Mouse (Mus musculus) embryonic facial prominence, embryonic 13.5 days (tissue): Measurements from ENCODE around the gene Clic6. TPM values are rescaled to one million over a fixed set of nuclear protein-coding genes. Genes with fewer than 3 reads are reported as not detected.

Source experiments
- ATAC-seq: fragments of 200-750 bp; cut with Nextera tagmentation; 2 replicates; pipeline ENCODE4 v1.8.0; 2017; ENCODE audit warnings: low read depth; ENCODE audit not compliant: insufficient number of reproducible peaks, insufficient read depth, low FRiP score, low TSS enrichment
- H3K27ac ChIP-seq: fragments of 300-500 bp; sonication (generic); 2 replicates; pipeline ENCODE4 v1.5.1; 2015; ENCODE audit warnings: moderate library complexity, mild to moderate bottlenecking, inconsistent platforms
- H3K27me3 ChIP-seq: fragments of 300-500 bp; sonication (generic); 2 replicates; pipeline ENCODE4 v1.6.1; 2015; ENCODE audit warnings: mild to moderate bottlenecking, inconsistent platforms
- H3K36me3 ChIP-seq: fragments of 300-500 bp; sonication (generic); 2 replicates; pipeline ENCODE4 v1.6.1; 2015; ENCODE audit warnings: mild to moderate bottlenecking, inconsistent platforms
- H3K4me1 ChIP-seq: fragments of 300-500 bp; sonication (generic); 2 replicates; pipeline ENCODE4 v1.6.1; 2015; ENCODE audit warnings: inconsistent platforms
- H3K4me2 ChIP-seq: fragments of 300-500 bp; sonication (generic); 2 replicates; pipeline ENCODE4 v1.6.1; 2015; ENCODE audit warnings: moderate library complexity, mild to moderate bottlenecking, inconsistent platforms
- H3K4me3 ChIP-seq: fragments of 300-500 bp; sonication (generic); 2 replicates; pipeline ENCODE4 v1.5.1; 2015; ENCODE audit warnings: mild to moderate bottlenecking, inconsistent platforms
- H3K9ac ChIP-seq: fragments of 300-500 bp; sonication (generic); 2 replicates; pipeline ENCODE4 v1.6.1; 2015; ENCODE audit warnings: mild to moderate bottlenecking, inconsistent platforms
- H3K9me3 ChIP-seq: fragments of 300-500 bp; sonication (generic); 2 replicates; pipeline ENCODE4 v1.6.1; 2016; ENCODE audit warnings: inconsistent platforms
- WGBS: fragments of 180-500 bp; shearing (Covaris S2); methylation state at CpG from one replicate; pipeline ENCODE4 v1.1.7; 2015; ENCODE audit warnings: mixed read lengths; 5-methylcytosine and 5-hydroxymethylcytosine counted together
- polyA plus RNA-seq: library from polyadenylated mRNA; unstranded; fragments of >200 nt; fragmentation: Nextera tagmentation; extraction: Ambion mirVana; gene quantifications from 2 replicates; pipeline ENCODE4 v1.2.1, GENCODE M21; 2015

The Clic6 gene
- polyA plus RNA-seq, 1 experiment from 2014 or later = 3.0 TPM

GRCm38 (mm10) chr16:92535258-92535657 is 49.7 kb downstream of the Clic6 start:
- H3K36me3 ChIP-seq = no peaks in the 10 kb centered on the region
- no peak overlapping the region for H3K27ac ChIP-seq
- no peak overlapping the region for H3K4me2 ChIP-seq
- ATAC-seq = no peak
- no peaks in the 10 kb centered on the region for H3K9me3 ChIP-seq
- no peak overlapping the region for H3K9ac ChIP-seq
- H3K4me1 ChIP-seq = no peaks in the 10 kb centered on the region
- WGBS = 89% methylated on average over 2 of the region's 2 CpGs
- no peaks in the 10 kb centered on the region for H3K27me3 ChIP-seq
- H3K4me3 ChIP-seq = no peak overlapping the region

- no peaks in the 10 kb centered on the region for H3K27me3 ChIP-seq
- H3K27ac ChIP-seq = no peak overlapping the region
- H3K36me3 ChIP-seq = no peaks in the 10 kb centered on the region
- no peaks in the 10 kb centered on the region for H3K9me3 ChIP-seq
- 86% methylated on average over 6 of the region's 6 CpGs for WGBS
- H3K4me1 ChIP-seq = no peaks in the 10 kb centered on the region
- no peak overlapping the region for H3K9ac ChIP-seq
- H3K4me2 ChIP-seq = no peak overlapping the region
- H3K4me3 ChIP-seq = no peak overlapping the region
- ATAC-seq = no peak
These were observed 52.8 kb downstream of the Clic6 start for GRCm38 (mm10) chr16:92538356-92538755.

GRCm38 (mm10) chr16:92544264-92544663 is 58.7 kb downstream of the Clic6 start:
- H3K4me3 ChIP-seq = no peak overlapping the region
- H3K4me2 ChIP-seq = no peak overlapping the region
- WGBS = 37% methylated on average over 1 of the region's 1 CpGs
- no peaks in the 10 kb centered on the region for H3K36me3 ChIP-seq
- no peaks in the 10 kb centered on the region for H3K9me3 ChIP-seq
- no peak overlapping the region for H3K27ac ChIP-seq
- H3K9ac ChIP-seq = no peak overlapping the region
- no peak for ATAC-seq
- H3K27me3 ChIP-seq = no peaks in the 10 kb centered on the region
- no peaks in the 10 kb centered on the region for H3K4me1 ChIP-seq

- no peaks in the 10 kb centered on the region for H3K9me3 ChIP-seq
- H3K4me1 ChIP-seq = peaks cover 21% of the 10 kb centered on the region
- no peaks in the 10 kb centered on the region for H3K36me3 ChIP-seq
- no peaks in the 10 kb centered on the region for H3K27me3 ChIP-seq
- H3K9ac ChIP-seq = no peak overlapping the region
- H3K4me3 ChIP-seq = no peak overlapping the region
- no peak overlapping the region for H3K4me2 ChIP-seq
- 94% methylated on average over 9 of the region's 9 CpGs for WGBS
- no peak overlapping the region for H3K27ac ChIP-seq
- ATAC-seq = no peak
These were observed 63.1 kb downstream of the Clic6 start for GRCm38 (mm10) chr16:92548651-92549050.

GRCm38 (mm10) chr16:92551266-92552105 is 66.0 kb downstream of the Clic6 start:
- Histone ChIP-seq H3K27ac (peak overlapping the region; percentile 11; the same call in 1 of the 2 replicates), H3K27me3 (no peaks in the 10 kb centered on the region), H3K9ac (no peak overlapping the region), H3K4me3 (no peak overlapping the region), H3K36me3 (no peaks in the 10 kb centered on the region), H3K9me3 (no peaks in the 10 kb centered on the region), H3K4me2 (no peak overlapping the region), H3K4me1 (peaks cover 21% of the 10 kb centered on the region)
- no peak; the same call in 1 of the 2 replicates for ATAC-seq
- 60% methylated on average over 13 of the region's 13 CpGs for WGBS

- no peaks in the 10 kb centered on the region for H3K36me3 ChIP-seq
- H3K27me3 ChIP-seq = no peaks in the 10 kb centered on the region
- H3K4me2 ChIP-seq = no peak overlapping the region
- H3K4me3 ChIP-seq = no peak overlapping the region
- H3K4me1 ChIP-seq = peaks cover 21% of the 10 kb centered on the region
- H3K27ac ChIP-seq = no peak overlapping the region; the same call in 1 of the 2 replicates
- 57% methylated on average over 9 of the region's 9 CpGs for WGBS
- H3K9me3 ChIP-seq = no peaks in the 10 kb centered on the region
- no peak for ATAC-seq
- H3K9ac ChIP-seq = no peak overlapping the region
These were observed 66.5 kb downstream of the Clic6 start for GRCm38 (mm10) chr16:92552106-92552382.

GRCm38 (mm10) chr16:92552858-92553257 is 67.3 kb downstream of the Clic6 start:
- 20% methylated on average over 11 of the region's 11 CpGs for WGBS
- Histone ChIP-seq H3K4me3 (no peak overlapping the region), H3K9ac (no peak overlapping the region), H3K9me3 (no peaks in the 10 kb centered on the region), H3K27me3 (no peaks in the 10 kb centered on the region), H3K36me3 (no peaks in the 10 kb centered on the region), H3K27ac (no peak overlapping the region; the same call in 1 of the 2 replicates), H3K4me1 (peaks cover 21% of the 10 kb centered on the region), H3K4me2 (no peak overlapping the region)
- no peak for ATAC-seq

GRCm38 (mm10) chr16:92555051-92555450 is 69.5 kb downstream of the Clic6 start:
- H3K4me1 ChIP-seq = peaks cover 21% of the 10 kb centered on the region

GRCm38 (mm10) chr16:92565291-92565690 is 79.8 kb downstream of the Clic6 start:
- H3K4me3 ChIP-seq = peak overlapping the region; percentile 6; the same call in 1 of the 2 replicates
- no peak for ATAC-seq
- no peaks in the 10 kb centered on the region for H3K36me3 ChIP-seq
- H3K27me3 ChIP-seq = peaks cover 12% of the 10 kb centered on the region; the same call in 1 of the 2 replicates
- H3K9ac ChIP-seq = no peak overlapping the region
- H3K9me3 ChIP-seq = no peaks in the 10 kb centered on the region
- peaks cover 16% of the 10 kb centered on the region for H3K4me1 ChIP-seq
- peak overlapping the region; percentile 41 for H3K4me2 ChIP-seq
- H3K27ac ChIP-seq = no peak overlapping the region
- 52% methylated on average over 11 of the region's 11 CpGs for WGBS

More at GRCm38 (mm10) chr16:92555051-92555450, 69.5 kb downstream of the Clic6 start:
- no peak overlapping the region for H3K4me2 ChIP-seq
- H3K27me3 ChIP-seq = peaks cover 3% of the 10 kb centered on the region; the same call in 1 of the 2 replicates
- 82% methylated on average over 1 of the region's 1 CpGs for WGBS
- H3K9me3 ChIP-seq = no peaks in the 10 kb centered on the region
- ATAC-seq = no peak
- H3K27ac ChIP-seq = no peak overlapping the region
- no peak overlapping the region for H3K4me3 ChIP-seq
- no peak overlapping the region for H3K9ac ChIP-seq
- H3K36me3 ChIP-seq = no peaks in the 10 kb centered on the region

GRCm38 (mm10) chr16:92565708-92566107 is 80.2 kb downstream of the Clic6 start:
- H3K4me1 ChIP-seq = peaks cover 16% of the 10 kb centered on the region
- H3K4me3 ChIP-seq = peak overlapping the region; percentile 6; the same call in 1 of the 2 replicates
- no peak overlapping the region for H3K27ac ChIP-seq
- 1% methylated on average over 6 of the region's 6 CpGs for WGBS
- peaks cover 12% of the 10 kb centered on the region; the same call in 1 of the 2 replicates for H3K27me3 ChIP-seq
- H3K9ac ChIP-seq = no peak overlapping the region
- ATAC-seq = no peak
- H3K4me2 ChIP-seq = peak overlapping the region; percentile 41
- H3K9me3 ChIP-seq = no peaks in the 10 kb centered on the region
- H3K36me3 ChIP-seq = no peaks in the 10 kb centered on the region

GRCm38 (mm10) chr16:92566146-92566545 is 80.6 kb downstream of the Clic6 start:
- no peak overlapping the region for H3K9ac ChIP-seq
- WGBS = 24% methylated on average over 5 of the region's 5 CpGs
- no peak for ATAC-seq

GRCm38 (mm10) chr16:92571246-92571645 is 85.7 kb downstream of the Clic6 start:
- WGBS = 89% methylated on average over 11 of the region's 11 CpGs

More at GRCm38 (mm10) chr16:92566146-92566545, 80.6 kb downstream of the Clic6 start:
- Histone ChIP-seq H3K4me2 (peak overlapping the region; percentile 41), H3K9me3 (no peaks in the 10 kb centered on the region), H3K4me3 (0 out of 2 replicates have a peak overlapping the region, but pooled peaks have one; percentile 6), H3K27ac (no peak overlapping the region), H3K36me3 (no peaks in the 10 kb centered on the region), H3K4me1 (peaks cover 16% of the 10 kb centered on the region), H3K27me3 (peaks cover 12% of the 10 kb centered on the region; the same call in 1 of the 2 replicates)

More at GRCm38 (mm10) chr16:92571246-92571645, 85.7 kb downstream of the Clic6 start:
- no peaks in the 10 kb centered on the region for H3K9me3 ChIP-seq
- H3K4me3 ChIP-seq = no peak overlapping the region
- peaks cover 3% of the 10 kb centered on the region; the same call in 1 of the 2 replicates for H3K27me3 ChIP-seq
- ATAC-seq = no peak
- no peaks in the 10 kb centered on the region for H3K36me3 ChIP-seq
- no peak overlapping the region for H3K4me2 ChIP-seq
- no peak overlapping the region for H3K9ac ChIP-seq
- H3K4me1 ChIP-seq = peaks cover 4% of the 10 kb centered on the region
- no peak overlapping the region for H3K27ac ChIP-seq
